Mouse (Mus musculus): ENCODE data around the gene Plekhg1. TPM values are rescaled to one million over a fixed set of nuclear protein-coding genes. Genes with fewer than 3 reads are reported as not detected.

Plekhg1 gene
- polyA plus RNA-seq, 1 experiment from 2014 or later: 16.4 TPM

GRCm38 (mm10) chr10:3863411-3864195 lies 123.4 kb downstream of the Plekhg1 start:
- ATAC-seq (ENCODE audit: insufficient number of reproducible peaks, insufficient read depth, low FRiP score, low read depth): peak; percentile 79
- WGBS: 26% methylated on average over 12 of the region's 12 CpGs
- Histone ChIP-seq H3K27me3 (ENCODE audit: control insufficient read depth, insufficient read depth, low read length) (no peaks in the 10 kb centered on the region), H3K9me3 (ENCODE audit: control insufficient read depth, low read depth, low read length) (peaks cover 5% of the 10 kb centered on the region; the same call in 1 of the 2 replicates), H3K4me2 (replicated peaks; ENCODE audit: low read depth, low read length) (peak overlapping the region; percentile 32), H3K4me1 (ENCODE audit: control insufficient read depth, insufficient read depth, low read length) (peaks cover 17% of the 10 kb centered on the region; the same call in 1 of the 2 replicates), H3K36me3 (ENCODE audit: control insufficient read depth, insufficient read depth, low read length) (no peaks in the 10 kb centered on the region), H3K27ac (ENCODE audit: low read length) (peak overlapping the region; percentile 62), H3K9ac (replicated peaks; ENCODE audit: low read depth, low read length) (no peak overlapping the region; the same call in 1 of the 2 replicates), H3K4me3 (ENCODE audit: low read depth, low read length) (peak overlapping the region; percentile 18; the same call in 1 of the 2 replicates)

GRCm38 (mm10) chr10:3864196-3864540 lies 124.0 kb downstream of the Plekhg1 start:
- H3K4me3 ChIP-seq (ENCODE audit: low read depth, low read length): peak overlapping the region; percentile 18; the same call in 1 of the 2 replicates
- H3K27ac ChIP-seq (ENCODE audit: low read length): peak overlapping the region; percentile 62
- no peak overlapping the region; the same call in 1 of the 2 replicates for H3K9ac ChIP-seq (replicated peaks; ENCODE audit: low read depth, low read length)
- peaks cover 11% of the 10 kb centered on the region; the same call in 1 of the 2 replicates for H3K4me1 ChIP-seq (ENCODE audit: control insufficient read depth, insufficient read depth, low read length)
- ATAC-seq (ENCODE audit: insufficient number of reproducible peaks, insufficient read depth, low FRiP score, low read depth): no peak
- peak overlapping the region; percentile 32 for H3K4me2 ChIP-seq (replicated peaks; ENCODE audit: low read depth, low read length)
- peaks cover 5% of the 10 kb centered on the region; the same call in 1 of the 2 replicates for H3K9me3 ChIP-seq (ENCODE audit: control insufficient read depth, low read depth, low read length)
- WGBS: 23% methylated on average over 6 of the region's 6 CpGs
- no peaks in the 10 kb centered on the region for H3K27me3 ChIP-seq (ENCODE audit: control insufficient read depth, insufficient read depth, low read length)
- no peaks in the 10 kb centered on the region for H3K36me3 ChIP-seq (ENCODE audit: control insufficient read depth, insufficient read depth, low read length)

GRCm38 (mm10) chr10:3867298-3867697 lies 127.1 kb downstream of the Plekhg1 start:
- no peak overlapping the region for H3K4me3 ChIP-seq (ENCODE audit: low read depth, low read length)
- H3K4me2 ChIP-seq (replicated peaks; ENCODE audit: low read depth, low read length): no peak overlapping the region
- no peak for ATAC-seq (ENCODE audit: insufficient number of reproducible peaks, insufficient read depth, low FRiP score, low read depth)
- no peak overlapping the region for H3K27ac ChIP-seq (ENCODE audit: low read length)
- no peaks in the 10 kb centered on the region for H3K27me3 ChIP-seq (ENCODE audit: control insufficient read depth, insufficient read depth, low read length)
- H3K9me3 ChIP-seq (ENCODE audit: control insufficient read depth, low read depth, low read length): peaks cover 5% of the 10 kb centered on the region; the same call in 1 of the 2 replicates
- H3K9ac ChIP-seq (replicated peaks; ENCODE audit: low read depth, low read length): no peak overlapping the region
- 0 out of 2 replicates have a peak, but pooled peaks cover 9% of the 10 kb centered on the region for H3K4me1 ChIP-seq (ENCODE audit: control insufficient read depth, insufficient read depth, low read length)
- H3K36me3 ChIP-seq (ENCODE audit: control insufficient read depth, insufficient read depth, low read length): no peaks in the 10 kb centered on the region

- no peaks in the 10 kb centered on the region for H3K27me3 ChIP-seq (ENCODE audit: control insufficient read depth, insufficient read depth, low read length)
- H3K36me3 ChIP-seq (ENCODE audit: control insufficient read depth, insufficient read depth, low read length): no peaks in the 10 kb centered on the region; the same call in 1 of the 2 replicates
- no peaks in the 10 kb centered on the region for H3K4me1 ChIP-seq (ENCODE audit: control insufficient read depth, insufficient read depth, low read length)
- H3K9me3 ChIP-seq (ENCODE audit: control insufficient read depth, low read depth, low read length): peaks cover 5% of the 10 kb centered on the region; the same call in 1 of the 2 replicates
- H3K4me2 ChIP-seq (replicated peaks; ENCODE audit: low read depth, low read length): no peak overlapping the region
- no peak for ATAC-seq (ENCODE audit: insufficient number of reproducible peaks, insufficient read depth, low FRiP score, low read depth)
- no peak overlapping the region for H3K4me3 ChIP-seq (ENCODE audit: low read depth, low read length)
- H3K27ac ChIP-seq (ENCODE audit: low read length): no peak overlapping the region
- WGBS: 58% methylated on average over 5 of the region's 5 CpGs
- no peak overlapping the region for H3K9ac ChIP-seq (replicated peaks; ENCODE audit: low read depth, low read length)
Measured at GRCm38 (mm10) chr10:3870828-3871227, 130.7 kb downstream of the Plekhg1 start.

GRCm38 (mm10) chr10:3873467-3873866 lies 133.3 kb downstream of the Plekhg1 start:
- Histone ChIP-seq H3K36me3 (ENCODE audit: control insufficient read depth, insufficient read depth, low read length) (no peaks in the 10 kb centered on the region; the same call in 1 of the 2 replicates), H3K4me2 (replicated peaks; ENCODE audit: low read depth, low read length) (no peak overlapping the region), H3K9me3 (ENCODE audit: control insufficient read depth, low read depth, low read length) (no peaks in the 10 kb centered on the region), H3K9ac (replicated peaks; ENCODE audit: low read depth, low read length) (no peak overlapping the region), H3K4me3 (ENCODE audit: low read depth, low read length) (no peak overlapping the region), H3K27me3 (ENCODE audit: control insufficient read depth, insufficient read depth, low read length) (no peaks in the 10 kb centered on the region), H3K27ac (ENCODE audit: low read length) (no peak overlapping the region), H3K4me1 (ENCODE audit: control insufficient read depth, insufficient read depth, low read length) (no peaks in the 10 kb centered on the region)
- ATAC-seq (ENCODE audit: insufficient number of reproducible peaks, insufficient read depth, low FRiP score, low read depth): no peak
- 95% methylated on average over 6 of the region's 6 CpGs for WGBS

GRCm38 (mm10) chr10:3877852-3878535 lies 137.8 kb downstream of the Plekhg1 start:
- Histone ChIP-seq H3K36me3 (ENCODE audit: control insufficient read depth, insufficient read depth, low read length) (no peaks in the 10 kb centered on the region; the same call in 1 of the 2 replicates), H3K27me3 (ENCODE audit: control insufficient read depth, insufficient read depth, low read length) (no peaks in the 10 kb centered on the region), H3K4me1 (ENCODE audit: control insufficient read depth, insufficient read depth, low read length) (no peaks in the 10 kb centered on the region), H3K27ac (ENCODE audit: low read length) (no peak overlapping the region), H3K9me3 (ENCODE audit: control insufficient read depth, low read depth, low read length) (no peaks in the 10 kb centered on the region), H3K9ac (replicated peaks; ENCODE audit: low read depth, low read length) (no peak overlapping the region), H3K4me2 (replicated peaks; ENCODE audit: low read depth, low read length) (no peak overlapping the region), H3K4me3 (ENCODE audit: low read depth, low read length) (no peak overlapping the region)
- WGBS: 96% methylated on average over 4 of the region's 4 CpGs
- ATAC-seq (ENCODE audit: insufficient number of reproducible peaks, insufficient read depth, low FRiP score, low read depth): no peak

GRCm38 (mm10) chr10:3881179-3881578 lies 141.0 kb downstream of the Plekhg1 start:
- WGBS: 45% methylated on average over 2 of the region's 2 CpGs
- Histone ChIP-seq H3K4me1 (ENCODE audit: control insufficient read depth, insufficient read depth, low read length) (no peaks in the 10 kb centered on the region), H3K4me2 (replicated peaks; ENCODE audit: low read depth, low read length) (no peak overlapping the region), H3K27ac (ENCODE audit: low read length) (no peak overlapping the region), H3K4me3 (ENCODE audit: low read depth, low read length) (no peak overlapping the region), H3K9me3 (ENCODE audit: control insufficient read depth, low read depth, low read length) (no peaks in the 10 kb centered on the region), H3K27me3 (ENCODE audit: control insufficient read depth, insufficient read depth, low read length) (no peaks in the 10 kb centered on the region), H3K36me3 (ENCODE audit: control insufficient read depth, insufficient read depth, low read length) (no peaks in the 10 kb centered on the region), H3K9ac (replicated peaks; ENCODE audit: low read depth, low read length) (no peak overlapping the region)
- ATAC-seq (ENCODE audit: insufficient number of reproducible peaks, insufficient read depth, low FRiP score, low read depth): no peak

GRCm38 (mm10) chr10:3888510-3888909 lies 148.3 kb downstream of the Plekhg1 start:
- Histone ChIP-seq H3K4me3 (ENCODE audit: low read depth, low read length) (no peak overlapping the region), H3K4me1 (ENCODE audit: control insufficient read depth, insufficient read depth, low read length) (peaks cover 11% of the 10 kb centered on the region; the same call in 1 of the 2 replicates), H3K27ac (ENCODE audit: low read length) (no peak overlapping the region), H3K27me3 (ENCODE audit: control insufficient read depth, insufficient read depth, low read length) (no peaks in the 10 kb centered on the region), H3K4me2 (replicated peaks; ENCODE audit: low read depth, low read length) (no peak overlapping the region), H3K36me3 (ENCODE audit: control insufficient read depth, insufficient read depth, low read length) (no peaks in the 10 kb centered on the region), H3K9ac (replicated peaks; ENCODE audit: low read depth, low read length) (no peak overlapping the region), H3K9me3 (ENCODE audit: control insufficient read depth, low read depth, low read length) (no peaks in the 10 kb centered on the region)
- WGBS: 85% methylated on average over 4 of the region's 4 CpGs
- ATAC-seq (ENCODE audit: insufficient number of reproducible peaks, insufficient read depth, low FRiP score, low read depth): no peak
